Mouse (Mus musculus) megakaryocyte progenitor cell, adult 5-6 weeks (primary cell): ENCODE measurements around the gene Amz1. TPM values are rescaled to one million over a fixed set of nuclear protein-coding genes. Genes with fewer than 3 reads are reported as not detected.

Experiments used
- ATAC-seq: replicated peaks from 2 replicates; pipeline ENCODE4 v1.8.0; 2016; ENCODE audit warnings: mild to moderate bottlenecking, moderate TSS enrichment, inconsistent platforms; ENCODE audit not compliant: poor library complexity
- total RNA-seq, 2 experiments: library from RNA; stranded (forward) in 1 of 2; stranded (reverse) in 1 of 2; fragments of 157-497, 149-512 nt in 1 of 2; fragments of 200-1000 nt in 1 of 2; gene quantifications; 2 replicates each; pipeline versions ENCODE4 v1.2.3 to v1.2.4; 2015 to 2017

Gene Amz1
- total RNA-seq, 2 experiments from 2014 or later, result 0.30 to 1.9 TPM

DNA sequence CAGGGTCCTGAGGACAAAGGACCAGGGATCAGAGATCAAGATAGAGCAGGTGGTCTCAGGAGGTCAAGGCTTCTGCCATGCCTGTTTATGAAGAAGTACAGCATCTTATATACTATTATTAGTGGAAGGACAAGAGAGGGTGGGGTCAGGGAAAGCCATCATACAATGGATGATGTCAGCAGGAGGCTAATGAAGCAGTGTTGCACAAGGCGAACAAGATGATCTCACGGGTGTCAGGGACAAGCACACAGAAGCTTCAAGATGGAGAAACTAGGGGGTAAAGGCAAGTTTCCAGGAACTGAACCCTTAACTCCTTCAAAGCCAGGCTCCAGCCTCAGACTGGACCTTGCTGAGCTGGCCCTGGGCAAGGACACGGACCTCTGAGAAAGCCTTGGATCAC lies 1.8 kb upstream of the Amz1 start:
- no peak for ATAC-seq

DNA sequence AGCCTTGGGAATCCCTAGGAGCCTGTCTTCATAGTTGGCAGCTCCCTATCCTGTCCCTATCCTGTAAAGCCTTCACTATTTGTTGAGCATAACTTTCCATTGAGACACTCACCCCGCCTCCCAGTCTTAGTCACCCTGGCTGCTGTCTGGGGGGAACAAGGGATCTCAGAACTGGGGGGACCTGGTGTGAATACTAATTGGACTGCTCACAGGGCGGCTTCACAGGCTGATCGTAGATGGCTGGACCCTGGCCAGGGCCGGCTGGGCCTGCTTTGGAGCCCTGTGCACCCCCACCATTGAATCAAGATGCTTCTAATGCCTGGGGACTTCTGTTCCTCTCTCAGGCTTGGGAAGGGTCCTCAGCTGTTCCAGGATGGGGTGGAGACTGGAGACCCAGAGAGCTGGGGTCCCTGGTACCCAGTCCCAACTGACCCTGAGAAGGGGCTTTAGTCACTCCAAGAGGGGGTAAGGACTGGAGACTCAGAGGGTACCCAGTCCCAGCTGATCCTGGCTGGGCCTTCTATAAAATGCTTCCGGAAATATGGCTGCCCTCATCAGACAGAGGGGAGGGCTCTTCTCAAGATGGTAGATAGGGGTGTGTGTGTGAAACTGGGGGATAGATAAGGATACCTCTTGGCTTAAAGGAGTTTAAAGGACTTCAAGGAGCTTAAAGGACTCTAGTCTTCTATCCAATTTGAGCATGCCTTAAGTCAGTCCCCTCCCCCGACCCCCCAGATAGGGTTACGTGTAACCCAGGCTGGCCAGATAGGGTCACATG lies 2.3 kb downstream of the Amz1 start:
- ATAC-seq, result no peak

DNA sequence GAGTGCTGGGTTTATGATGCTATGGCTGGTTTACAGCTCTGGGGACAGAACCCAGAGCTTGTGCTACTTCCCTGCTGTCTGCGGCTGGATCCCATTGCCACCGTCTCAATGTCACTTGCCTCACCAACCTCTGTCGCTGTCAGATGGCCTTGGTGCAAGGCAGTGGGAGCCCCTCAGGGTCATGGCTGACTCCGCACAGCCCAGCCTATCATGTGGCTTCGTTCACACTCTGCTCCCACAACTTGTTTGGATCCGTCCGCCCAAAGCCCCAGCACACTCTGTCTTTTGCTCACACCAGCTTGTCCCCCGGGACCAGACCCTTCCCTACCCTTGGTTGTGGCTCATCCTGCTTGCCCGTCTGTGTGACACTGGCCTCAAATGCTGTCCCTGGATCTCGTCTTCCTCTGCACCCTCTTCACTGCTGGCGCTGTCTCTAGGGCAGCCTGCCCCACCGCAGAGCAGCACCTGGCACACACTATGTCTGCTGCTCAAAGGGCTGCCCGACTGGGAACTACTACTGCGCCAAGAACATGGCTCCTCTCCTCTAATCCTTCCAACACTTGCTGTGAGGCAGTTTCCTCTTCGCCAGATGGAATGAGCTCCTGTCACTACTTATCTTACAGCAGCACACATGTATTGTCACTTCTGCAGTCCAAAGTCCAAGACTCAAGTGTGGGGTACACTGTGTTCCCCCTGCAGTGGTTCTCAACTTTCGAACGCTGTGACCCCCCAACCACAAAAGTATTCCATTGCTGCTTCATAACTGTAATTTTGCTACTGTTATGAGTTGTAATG lies 3.2 kb downstream of the Amz1 start:
- ATAC-seq, result no peak

DNA sequence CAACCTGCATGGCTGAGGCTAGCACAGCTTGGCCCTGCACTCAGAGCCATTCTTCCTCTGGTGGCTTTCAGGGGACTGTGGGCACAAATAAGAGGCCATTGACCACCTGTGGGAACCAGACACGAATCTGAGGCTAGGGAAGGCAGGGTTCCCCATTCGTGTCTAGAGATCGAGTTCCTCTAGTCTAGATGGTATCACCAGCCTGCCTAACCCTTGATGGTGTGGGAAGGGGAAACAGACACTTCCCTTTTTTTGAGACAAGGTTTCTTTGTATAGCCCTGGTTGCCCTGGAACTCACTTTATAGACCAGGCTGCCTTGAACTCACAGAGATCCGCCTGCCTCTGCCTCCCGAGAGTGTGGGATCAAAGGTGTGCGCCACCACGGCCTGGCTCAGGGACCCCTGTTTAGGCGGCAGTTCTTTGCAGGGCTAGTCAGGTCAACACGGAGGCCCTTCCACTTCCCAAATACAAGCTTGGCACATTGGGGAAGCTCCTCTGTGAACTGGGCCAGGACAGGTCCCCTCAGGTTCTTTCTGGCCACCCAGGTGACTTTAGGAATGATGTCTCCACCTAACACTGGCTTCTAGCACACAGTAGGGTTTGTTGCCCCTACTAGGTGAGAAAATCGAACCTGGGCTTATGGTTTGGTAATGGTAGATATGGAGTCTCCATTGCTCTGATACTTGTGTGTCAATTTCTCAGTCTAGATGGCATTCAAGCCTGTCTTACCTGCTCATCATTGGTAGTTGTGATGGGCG lies 7.3 kb downstream of the Amz1 start:
- ATAC-seq, result peak; percentile 65

DNA sequence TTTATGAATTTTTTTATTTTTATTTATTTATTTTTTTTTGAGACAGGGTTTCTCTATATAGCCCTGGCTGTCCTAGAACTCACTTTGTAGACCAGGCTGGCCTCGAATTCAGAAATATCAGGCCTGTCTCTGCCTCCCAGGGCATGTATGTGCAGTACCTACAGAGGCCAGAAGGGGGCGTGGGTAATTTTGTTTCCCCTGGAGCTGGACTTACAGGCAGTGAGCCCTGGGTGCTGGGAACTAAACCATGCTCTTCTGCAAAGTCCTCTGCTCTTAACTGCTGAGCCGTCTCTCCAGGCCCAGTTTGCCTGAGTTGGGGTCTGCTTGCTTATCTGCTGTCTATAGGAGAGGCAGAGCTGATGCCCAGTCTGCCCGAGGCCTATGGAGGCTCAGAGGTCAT lies 8.3 kb downstream of the Amz1 start:
- no peak for ATAC-seq

DNA sequence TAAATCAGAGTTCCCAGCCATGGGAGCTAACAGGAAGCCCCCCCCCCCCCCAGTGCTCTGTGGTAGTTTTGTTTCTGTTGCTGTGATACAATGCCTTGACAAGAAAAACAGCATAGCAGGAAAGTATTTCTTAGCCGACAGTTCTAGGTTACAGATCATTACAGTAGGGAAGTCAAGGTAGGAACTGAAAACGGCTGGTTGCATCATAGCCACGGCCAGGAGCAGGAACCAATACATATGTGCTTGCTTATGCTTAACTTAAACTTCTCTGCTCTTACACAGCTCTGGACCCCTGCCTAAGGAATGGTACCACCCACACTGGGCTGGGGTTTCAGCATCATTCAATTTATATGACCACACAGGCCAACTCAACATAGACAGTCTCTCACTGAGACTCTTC lies 9.4 kb downstream of the Amz1 start:
- ATAC-seq, result peak; percentile 65

DNA sequence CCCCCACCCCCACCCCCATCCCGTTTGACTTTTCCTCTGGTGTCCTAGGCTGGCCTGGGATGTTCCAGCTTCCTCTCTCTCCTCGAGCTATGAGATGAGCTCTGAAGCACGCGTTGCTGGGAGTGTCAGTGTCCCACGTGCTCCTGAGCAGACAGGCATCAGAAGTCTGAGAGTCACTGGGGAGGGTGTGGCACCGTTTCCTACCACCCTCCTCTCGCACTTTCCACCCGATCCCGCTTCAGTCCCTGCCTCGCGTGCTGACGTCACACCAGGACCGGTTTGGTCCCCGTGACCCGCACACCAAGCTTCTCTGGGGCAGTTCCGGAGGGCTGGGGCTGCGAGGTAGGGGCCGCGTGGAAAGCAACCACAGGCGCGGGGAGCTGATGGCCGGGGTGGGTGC lies 11.4 kb downstream of the Amz1 start:
- ATAC-seq, result peak; percentile 40

DNA sequence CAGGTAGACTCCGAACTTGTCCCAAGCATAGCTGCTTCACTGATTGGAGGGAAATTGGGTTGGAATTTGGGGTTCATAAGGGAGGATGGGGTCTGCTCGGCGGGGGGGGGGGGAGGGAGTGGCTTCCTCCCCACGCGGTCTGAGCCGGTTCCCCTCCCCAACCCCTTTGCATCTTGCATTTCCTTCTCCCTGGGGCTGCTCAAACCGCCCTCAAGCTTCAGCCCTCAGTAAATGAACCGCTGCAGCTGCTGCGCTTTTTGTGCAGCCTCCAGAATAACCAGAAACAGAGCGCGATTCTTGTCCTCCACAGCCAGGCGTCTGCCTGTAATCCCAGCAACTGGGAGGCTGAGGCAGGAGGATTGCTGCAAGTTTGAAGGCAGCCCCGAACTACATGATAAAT lies 12.2 kb downstream of the Amz1 start:
- ATAC-seq, result no peak

DNA sequence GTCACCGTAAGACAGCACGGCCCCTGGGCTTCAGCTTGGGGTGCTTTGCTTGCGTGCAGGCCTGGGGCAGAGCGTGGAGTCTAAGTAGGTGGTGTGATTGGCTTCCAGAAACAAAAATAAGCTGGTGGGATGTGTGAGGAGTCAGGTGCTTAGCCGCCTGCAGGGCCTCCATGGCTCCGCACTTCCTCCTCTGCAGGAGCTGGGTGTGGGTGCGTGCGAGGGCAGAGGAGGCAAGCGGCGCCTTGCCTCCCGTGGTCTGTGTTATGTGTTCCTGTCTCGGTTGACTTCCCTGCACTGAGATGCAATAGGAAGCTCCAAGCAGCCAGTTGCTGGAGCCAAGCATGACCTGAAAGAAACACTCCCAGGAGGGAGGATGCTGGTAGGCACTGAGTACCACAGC lies 15.9 kb downstream of the Amz1 start:
- ATAC-seq, result peak; percentile 27

DNA sequence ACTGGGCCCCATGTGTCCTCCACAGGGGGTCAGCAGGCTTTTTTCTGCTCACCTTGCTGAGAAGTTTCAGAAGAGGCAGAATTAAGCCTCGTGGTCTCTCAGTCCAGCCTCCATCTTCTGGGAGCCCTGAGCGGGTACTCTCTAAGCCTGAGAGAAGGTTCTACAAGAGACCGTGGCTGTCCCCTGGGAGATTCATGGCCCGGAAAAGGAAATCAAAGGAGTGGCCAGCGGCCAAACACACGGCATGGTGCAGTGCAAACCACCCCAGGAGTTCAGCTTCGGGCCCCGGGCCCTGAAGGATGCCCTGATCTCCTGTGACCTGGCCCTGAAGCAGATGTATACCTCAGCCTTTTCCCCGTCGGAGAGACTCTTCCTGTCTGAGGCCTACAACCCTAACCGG lies 17.1 kb downstream of the Amz1 start:
- no peak for ATAC-seq

DNA sequence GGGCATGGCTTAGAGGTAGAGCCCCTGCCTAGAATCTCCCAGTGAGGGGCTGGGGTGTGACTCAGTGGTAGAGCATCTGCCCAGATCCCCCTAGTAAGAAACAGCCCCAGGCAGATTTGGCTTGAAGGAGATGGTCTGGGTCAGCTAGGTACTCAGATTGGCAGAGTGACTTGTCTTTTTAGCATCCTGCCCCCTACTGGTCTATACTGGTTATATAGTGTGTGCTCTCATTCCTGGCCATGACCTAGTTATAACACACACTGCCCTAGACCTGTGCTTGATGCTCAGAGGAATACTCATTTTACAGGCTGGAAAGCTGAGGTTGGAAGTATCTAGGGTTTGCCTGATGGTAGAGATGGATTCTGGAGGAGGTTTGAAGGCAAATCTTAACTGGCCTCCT lies 17.9 kb downstream of the Amz1 start:
- peak; percentile 74 for ATAC-seq

DNA sequence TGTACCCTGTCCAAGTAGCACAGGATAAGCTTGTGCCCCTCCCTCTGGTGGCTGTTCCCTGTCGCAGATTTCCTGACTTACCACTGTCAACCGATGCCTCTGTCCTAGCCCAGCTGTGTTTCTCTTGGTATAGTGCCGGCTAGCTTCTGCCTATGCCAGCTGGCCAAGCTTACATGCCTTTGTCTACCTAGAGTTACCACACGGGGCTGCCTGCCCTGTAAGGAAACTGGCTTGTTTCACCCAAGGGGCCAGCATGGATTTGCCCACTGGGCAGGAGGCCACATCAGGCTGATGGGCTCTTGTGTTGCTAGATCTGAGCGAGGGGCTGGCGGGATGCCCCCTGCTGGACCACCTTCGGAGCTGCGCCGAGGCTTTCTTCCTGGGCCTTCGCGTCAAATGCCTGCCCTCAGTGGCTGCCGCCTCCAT lies 19.8 kb downstream of the Amz1 start:
- peak; percentile 23; the same call in 1 of the 2 replicates for ATAC-seq

DNA sequence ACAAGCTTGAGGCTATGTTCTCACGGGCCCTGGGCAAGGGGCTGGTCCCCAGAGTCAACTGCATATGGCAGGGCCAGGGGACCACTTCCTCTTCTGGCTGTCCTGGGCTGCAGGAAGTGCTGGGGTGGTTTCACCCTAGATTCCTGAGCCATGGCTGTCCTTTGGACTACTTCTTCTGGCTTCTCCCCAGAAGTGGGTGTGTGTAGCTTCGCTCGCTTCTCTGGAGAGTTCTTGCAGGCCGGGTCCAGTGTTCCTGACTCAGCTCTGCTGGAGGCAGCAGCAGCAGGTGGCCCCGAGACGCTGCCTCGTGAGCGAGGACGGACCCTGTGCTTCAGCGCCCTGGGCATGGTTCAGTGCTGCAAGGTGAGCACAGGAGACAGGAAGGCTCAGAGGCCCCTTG lies 24.5 kb downstream of the Amz1 start:
- ATAC-seq, result peak; percentile 37

DNA sequence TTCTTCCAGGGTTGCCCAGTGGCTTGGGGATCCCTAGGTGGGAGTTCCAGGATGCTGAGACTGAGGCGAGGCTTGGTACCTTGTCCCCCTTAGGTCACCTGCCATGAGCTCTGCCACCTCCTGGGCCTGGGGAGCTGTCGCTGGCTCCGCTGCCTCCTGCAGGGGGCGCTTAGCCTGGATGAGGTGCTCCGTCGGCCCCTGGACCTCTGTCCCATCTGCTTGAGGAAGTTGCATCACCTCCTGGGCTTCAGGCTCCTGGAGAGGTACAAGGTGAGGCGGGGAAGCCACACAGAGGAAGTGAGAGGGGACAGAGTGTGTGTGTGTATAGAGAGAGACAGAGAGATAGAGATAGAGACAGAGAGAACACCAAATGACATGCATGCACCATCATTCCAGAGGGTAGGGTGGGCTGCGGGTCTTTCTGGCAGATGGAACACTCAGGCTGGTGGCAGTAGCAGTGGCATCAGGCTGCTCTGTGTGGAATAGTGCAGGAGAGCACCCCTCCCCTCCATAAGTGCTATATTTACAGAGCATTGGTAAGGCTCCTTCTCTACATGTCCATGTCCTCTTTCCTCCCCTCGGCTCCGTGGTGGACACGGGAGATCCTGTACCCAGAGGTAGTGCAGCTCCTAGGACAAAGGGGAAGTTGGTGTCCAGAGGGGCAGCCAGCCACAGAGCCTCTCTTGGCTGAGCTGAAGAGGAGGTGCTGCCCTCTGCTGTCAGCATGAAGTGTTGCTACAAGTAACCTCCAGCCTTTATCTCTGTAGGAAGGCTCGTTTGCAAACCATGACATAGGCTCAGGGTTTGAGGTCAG lies 25.3 kb downstream of the Amz1 start:
- ATAC-seq, result peak; percentile 85

DNA sequence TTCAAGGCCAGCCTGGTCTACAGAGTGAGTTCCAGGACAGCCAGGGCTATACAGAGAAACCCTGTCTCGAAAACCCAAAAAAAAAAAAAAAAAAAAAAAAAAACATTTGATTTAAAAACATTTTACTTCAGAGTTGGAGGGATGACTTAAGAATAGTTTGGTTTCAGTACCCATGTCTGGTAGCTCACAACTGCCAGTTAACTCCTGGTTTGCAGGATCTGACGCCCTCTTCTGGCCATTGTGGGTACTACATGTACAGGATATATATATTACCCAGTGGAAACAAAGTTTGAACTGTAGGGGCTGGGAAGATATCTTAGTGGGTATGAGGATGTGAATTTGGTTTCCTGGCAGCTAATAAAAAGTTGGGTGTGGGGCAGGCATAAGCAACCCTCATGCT lies 27.0 kb downstream of the Amz1 start:
- 0 out of 2 replicates have a peak, but pooled peaks have one; percentile 30 for ATAC-seq

DNA sequence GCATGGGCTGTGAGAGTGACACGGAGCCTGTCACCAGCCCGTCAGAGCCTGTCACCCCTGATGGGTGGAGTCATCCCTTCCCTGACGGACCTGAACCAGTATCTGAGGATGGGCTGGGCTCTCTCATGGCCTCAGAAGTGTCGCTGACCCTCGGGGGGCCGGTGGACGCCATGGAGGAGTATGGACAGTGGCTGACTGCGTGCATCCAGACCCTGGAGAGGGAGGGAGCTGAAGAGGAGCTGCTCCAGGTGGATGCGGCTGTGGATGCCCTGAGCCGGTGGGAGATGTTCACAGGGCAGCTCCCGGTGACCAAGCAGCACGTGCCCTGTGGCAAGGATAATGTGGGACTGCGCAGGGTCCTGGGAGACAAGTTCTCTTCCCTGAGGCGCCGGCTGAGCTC lies 28.1 kb downstream of the Amz1 start:
- no peak for ATAC-seq

DNA sequence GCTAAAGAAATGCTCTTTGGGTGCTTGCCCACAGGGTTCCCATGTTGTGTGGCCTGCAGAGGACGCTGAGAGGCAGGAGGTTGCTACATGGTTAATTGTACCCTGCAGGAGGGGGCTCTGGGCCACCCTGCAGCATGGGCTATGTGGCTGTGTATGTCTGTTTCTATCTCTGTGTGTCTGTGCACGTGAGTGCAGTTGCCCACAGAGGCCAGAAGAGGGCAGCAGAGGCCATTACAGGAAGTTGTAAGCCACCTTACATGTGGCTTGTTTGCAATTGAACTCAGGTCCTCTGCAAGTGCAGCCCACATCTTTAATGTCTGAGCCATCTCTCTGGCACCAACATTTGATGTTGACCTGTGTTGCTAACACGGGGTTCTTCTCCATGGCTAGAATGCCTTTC lies 28.7 kb downstream of the Amz1 start:
- ATAC-seq, result no peak

DNA sequence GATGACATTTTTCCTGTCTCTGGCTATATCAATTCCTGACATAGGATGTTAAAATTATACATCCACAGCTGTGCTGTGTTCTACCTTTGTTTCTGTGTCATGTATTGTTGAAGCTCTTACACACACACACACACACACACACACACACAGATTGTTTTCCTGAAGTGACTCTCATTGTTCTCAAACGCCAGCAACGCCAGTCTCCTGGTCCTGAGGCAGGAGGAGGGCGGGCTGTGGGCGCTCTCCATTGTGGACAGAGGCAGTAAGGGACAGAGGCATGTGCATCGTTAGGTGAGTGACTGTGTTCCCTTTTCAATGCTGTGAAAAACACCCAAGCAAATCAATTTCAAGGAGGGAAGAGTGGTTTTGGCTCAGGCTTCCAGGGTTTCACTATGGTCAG lies 29.3 kb downstream of the Amz1 start:
- ATAC-seq, result no peak

DNA sequence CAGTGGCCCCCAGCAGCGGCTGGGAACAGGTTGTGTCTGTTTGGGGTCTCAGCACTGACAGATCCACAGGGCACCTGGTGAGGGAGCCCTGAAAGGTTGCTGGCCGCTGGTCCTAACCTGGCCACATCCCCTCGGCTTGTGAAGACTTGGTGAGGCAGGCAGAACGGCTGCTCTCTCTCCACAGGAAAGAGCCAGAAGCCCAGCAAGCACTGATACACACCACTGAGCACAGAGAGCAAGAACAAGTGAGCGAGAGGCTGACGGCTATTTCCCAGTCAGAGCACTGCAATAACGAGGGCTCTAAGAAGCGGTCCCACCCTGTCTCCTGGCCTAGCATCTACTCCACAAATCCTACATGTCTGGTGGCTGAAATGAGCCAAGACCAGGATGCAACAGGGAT lies 34.9 kb downstream of the Amz1 start:
- no peak for ATAC-seq

DNA sequence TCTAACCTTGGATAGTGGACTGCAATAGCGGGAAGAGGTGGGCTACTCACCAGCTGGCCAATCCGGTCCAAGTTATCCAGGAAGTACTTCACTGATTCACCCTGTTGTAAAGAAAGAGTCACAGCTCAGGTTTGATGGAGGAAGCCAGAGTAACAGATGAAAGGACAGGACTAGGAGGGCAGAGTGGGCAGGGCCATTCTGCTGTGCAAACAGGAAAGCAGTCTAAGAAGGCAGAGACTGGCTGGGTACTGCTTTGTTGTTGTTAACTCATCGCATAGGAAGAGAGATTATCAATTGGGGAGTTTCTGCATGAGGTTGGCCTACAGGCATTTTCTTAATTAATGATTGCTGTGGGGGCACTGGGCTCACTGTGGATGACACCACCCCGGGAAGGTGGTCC lies 38.6 kb downstream of the Amz1 start:
- no peak for ATAC-seq
